Mouse (Mus musculus): ENCODE measurements around the gene H2al1f.
"Not testable (repeated sequence)": the region's sequence is repeated elsewhere in the genome, so short reads cannot be mapped to it uniquely, and the experiment has no call there.

Gene H2al1f

GRCm38 (mm10) chrX:11314858-11315257, at the start of gene H2al1f:
H2al1f (plus strand) TSS chrX:11315158.
- not testable (repeated sequence) for DNase-seq

DNA sequence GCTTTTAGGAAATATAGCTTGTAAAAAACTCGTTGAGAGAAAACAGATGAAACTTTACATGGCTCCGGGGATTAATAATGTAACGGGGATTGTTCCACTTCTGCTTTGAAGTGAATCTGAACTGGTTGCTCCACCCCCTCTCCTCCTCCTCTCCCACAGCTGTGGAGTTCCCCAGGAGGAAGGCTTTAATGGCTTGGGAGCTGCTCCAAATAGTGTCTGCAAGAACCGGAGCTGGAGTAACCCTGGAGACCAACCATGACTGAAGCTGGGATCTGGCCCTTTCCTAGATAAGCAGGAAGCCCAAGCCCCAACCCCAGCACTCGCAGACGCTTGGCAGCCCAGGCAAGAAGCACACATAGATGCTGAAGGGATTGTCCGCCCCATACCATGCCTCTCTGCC, 47.2 kb upstream of the H2al1f start:
- no peak for DNase-seq

- DNase-seq: no peak
These were observed 45.9 kb upstream of the H2al1f start for GRCm38 (mm10) chrX:11269074-11269473.

DNA sequence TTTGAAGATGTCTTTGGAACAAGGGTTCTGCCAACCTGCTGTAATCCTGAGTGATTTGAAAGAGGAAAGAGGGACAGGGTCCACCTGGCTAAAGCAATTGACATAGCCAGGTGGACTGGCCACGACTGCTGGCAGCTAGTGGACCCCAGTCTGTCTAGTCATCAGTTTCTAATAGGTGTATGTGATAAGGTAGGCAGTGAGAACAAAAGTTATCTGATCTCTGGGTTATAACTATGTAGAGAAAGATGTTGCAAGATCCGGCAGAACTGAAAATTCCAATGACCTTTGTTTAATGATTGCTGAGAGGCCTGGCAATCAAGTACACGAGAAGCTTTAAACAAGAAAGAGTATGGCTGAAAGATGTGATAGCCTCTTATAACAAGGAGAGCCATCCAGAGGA, 41.8 kb upstream of the H2al1f start:
- no peak for DNase-seq

DNA sequence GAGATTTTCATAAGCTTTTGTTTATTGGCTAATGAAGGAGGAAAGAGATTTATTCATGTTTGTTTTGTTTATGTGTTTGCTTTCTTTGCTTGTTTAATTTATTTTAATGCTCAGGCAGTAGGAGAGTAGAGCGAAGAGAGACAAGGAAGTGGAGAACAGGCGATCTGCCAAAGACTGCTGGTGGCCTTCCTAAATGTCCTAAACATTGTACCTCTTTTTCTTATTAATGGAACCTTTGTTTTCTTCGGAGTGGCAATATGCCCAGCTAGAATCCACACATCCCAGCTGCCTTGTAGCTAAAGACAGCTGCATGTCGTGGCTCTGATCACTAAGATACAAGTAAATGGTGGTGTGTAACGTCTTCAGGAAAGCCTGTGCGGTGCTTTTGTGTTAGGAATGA, 37.9 kb upstream of the H2al1f start:
- DNase-seq: no peak

DNA sequence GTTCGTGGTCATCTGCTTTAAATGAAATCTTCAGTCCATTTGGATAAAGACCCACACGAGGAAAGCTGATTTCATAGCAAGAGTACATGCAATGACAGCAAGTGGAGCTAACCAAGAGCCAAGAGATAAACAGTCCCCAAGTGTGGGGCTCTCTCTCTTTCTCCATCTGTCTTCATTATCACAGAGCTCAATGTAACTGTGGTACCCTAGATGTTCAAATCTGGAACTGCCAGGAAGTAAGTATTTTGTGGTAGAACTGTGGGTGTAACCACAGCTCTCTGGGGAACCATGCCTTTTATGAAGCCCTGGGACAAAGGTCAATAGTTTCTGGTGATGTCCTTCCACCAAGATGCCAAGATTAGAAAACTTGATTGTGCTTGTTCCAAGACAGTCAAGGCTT, 34.2 kb upstream of the H2al1f start:
- no peak for DNase-seq

DNA sequence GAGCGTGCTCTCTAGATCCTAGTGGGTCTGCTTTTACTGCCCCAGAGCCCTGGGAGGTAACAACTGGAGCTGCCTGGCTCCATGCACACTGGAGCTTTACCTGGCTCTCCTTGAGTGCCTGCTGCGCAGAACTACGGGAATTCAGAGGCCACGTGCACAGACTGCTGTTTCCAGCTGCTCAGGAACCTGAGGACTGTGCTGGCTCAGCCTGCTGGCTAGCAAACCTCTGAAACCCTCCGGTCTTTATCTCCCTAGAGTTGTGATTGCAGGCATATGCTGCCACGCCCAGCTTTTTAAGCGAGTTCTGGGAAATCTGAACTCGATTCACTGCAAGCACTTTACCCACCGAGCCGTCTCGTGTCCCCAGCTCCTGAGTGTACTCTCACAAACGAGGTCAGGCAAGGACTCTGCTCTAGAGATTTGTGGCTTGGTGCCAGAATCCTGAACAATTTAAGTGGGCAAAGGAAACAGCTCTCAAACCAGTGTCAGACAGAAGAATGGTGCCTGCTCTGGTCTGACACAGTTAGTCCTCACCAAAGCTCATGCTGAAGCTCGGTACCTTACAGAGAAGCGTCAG, 26.6 kb upstream of the H2al1f start:
- DNase-seq: peak; percentile 61

GRCm38 (mm10) chrX:11289244-11289643, 25.7 kb upstream of the H2al1f start:
- no peak for DNase-seq

DNA sequence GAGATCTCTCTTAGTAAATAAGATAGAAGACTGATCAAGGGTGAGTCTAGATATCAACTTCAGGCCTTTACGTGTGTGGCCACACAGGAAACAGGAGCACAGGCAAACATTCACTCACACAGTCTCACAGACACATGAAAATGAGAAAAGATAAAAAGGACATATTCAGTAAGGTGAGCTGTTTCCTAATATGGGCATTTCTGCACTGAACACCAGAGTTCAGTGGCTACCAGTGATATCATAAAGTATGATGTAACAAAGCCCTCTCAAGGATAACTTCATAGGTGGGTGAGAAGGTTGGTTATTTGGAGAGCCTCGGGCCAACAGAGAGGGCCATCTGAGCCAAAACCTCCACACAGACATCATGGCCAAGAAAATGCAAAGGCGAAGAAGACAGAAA, 16.0 kb upstream of the H2al1f start, which contains the start of gene H2al1a:
Gene H2al1a (plus strand): TSS at position 301 of the 400 bp plus-strand sequence.
- DNase-seq: not testable (repeated sequence)

- DNase-seq: not testable (repeated sequence)
These were observed 12.8 kb upstream of the H2al1f start, which contains the start of gene H2al1b for GRCm38 (mm10) chrX:11302132-11302531. H2al1b (plus strand) TSS chrX:11302432.

- DNase-seq: not testable (repeated sequence)
These were observed 9.6 kb upstream of the H2al1f start, which contains the start of gene H2al1c for GRCm38 (mm10) chrX:11305355-11305754. H2al1c (plus strand) TSS chrX:11305655.

DNA sequence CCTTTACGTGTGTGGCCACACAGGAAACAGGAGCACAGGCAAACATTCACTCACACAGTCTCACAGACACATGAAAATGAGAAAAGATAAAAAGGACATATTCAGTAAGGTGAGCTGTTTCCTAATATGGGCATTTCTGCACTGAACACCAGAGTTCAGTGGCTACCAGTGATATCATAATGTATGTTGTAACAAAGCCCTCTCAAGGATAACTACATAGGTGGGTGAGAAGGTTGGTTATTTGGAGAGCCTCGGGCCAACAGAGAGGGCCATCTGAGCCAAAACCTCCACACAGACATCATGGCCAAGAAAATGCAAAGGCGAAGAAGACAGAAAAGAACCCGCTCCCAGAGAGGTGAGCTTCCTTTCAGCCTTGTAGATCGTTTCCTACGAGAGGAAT, 6.4 kb upstream of the H2al1f start, which contains the start of gene H2al1d:
Gene H2al1d (plus strand): TSS at position 301 of the 400 bp plus-strand sequence.
- DNase-seq: not testable (repeated sequence)

DNA sequence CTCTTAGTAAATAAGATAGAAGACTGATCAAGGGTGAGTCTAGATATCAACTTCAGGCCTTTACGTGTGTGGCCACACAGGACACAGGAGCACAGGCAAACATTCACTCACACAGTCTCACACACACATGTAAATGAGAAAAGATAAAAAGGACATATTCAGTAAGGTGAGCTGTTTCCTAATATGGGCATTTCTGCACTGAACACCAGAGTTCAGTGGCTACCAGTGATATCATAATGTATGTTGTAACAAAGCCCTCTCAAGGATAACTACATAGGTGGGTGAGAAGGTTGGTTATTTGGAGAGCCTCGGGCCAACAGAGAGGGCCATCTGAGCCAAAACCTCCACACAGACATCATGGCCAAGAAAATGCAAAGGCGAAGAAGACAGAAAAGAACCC, 3.3 kb upstream of the H2al1f start, which contains the start of gene H2al1e:
Gene H2al1e (plus strand): TSS at position 301 of the 400 bp plus-strand sequence.
- DNase-seq: not testable (repeated sequence)

DNA sequence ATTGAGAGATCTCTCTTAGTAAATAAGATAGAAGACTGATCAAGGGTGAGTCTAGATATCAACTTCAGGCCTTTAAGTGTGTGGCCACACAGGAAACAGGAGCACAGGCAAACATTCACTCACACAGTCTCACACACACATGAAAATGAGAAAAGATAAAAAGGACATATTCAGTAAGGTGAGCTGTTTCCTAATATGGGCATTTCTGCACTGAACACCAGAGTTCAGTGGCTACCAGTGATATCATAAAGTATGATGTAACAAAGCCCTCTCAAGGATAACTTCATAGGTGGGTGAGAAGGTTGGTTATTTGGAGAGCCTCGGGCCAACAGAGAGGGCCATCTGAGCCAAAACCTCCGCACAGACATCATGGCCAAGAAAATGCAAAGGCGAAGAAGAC, 3.0 kb downstream of the H2al1f start, which contains the start of gene H2al1g:
Gene H2al1g (plus strand): TSS at position 301 of the 400 bp plus-strand sequence.
- not testable (repeated sequence) for DNase-seq

- not testable (repeated sequence) for DNase-seq
These were observed 6.2 kb downstream of the H2al1f start, which contains the start of gene H2al1h for GRCm38 (mm10) chrX:11321192-11321591. H2al1h (plus strand) TSS chrX:11321492.

DNA sequence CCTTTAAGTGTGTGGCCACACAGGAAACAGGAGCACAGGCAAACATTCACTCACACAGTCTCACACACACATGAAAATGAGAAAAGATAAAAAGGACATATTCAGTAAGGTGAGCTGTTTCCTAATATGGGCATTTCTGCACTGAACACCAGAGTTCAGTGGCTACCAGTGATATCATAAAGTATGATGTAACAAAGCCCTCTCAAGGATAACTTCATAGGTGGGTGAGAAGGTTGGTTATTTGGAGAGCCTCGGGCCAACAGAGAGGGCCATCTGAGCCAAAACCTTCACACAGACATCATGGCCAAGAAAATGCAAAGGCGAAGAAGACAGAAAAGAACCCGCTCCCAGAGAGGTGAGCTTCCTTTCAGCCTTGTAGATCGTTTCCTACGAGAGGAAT, 9.4 kb downstream of the H2al1f start, which contains the start of gene H2al1i:
Gene H2al1i (plus strand): TSS at position 301 of the 400 bp plus-strand sequence.
- not testable (repeated sequence) for DNase-seq

GRCm38 (mm10) chrX:11327522-11327921, 12.6 kb downstream of the H2al1f start, which contains the start of gene H2al1j:
H2al1j (plus strand) TSS chrX:11327822.
- DNase-seq: not testable (repeated sequence)

GRCm38 (mm10) chrX:11345762-11346161, 30.8 kb downstream of the H2al1f start:
- peak; percentile 8 for DNase-seq

- no peak for DNase-seq
These were observed 31.8 kb downstream of the H2al1f start for GRCm38 (mm10) chrX:11346756-11347155.

GRCm38 (mm10) chrX:11360823-11361222, 45.9 kb downstream of the H2al1f start:
- DNase-seq: no peak

- no peak for DNase-seq
These were observed 46.3 kb downstream of the H2al1f start for GRCm38 (mm10) chrX:11361261-11361660.

DNA sequence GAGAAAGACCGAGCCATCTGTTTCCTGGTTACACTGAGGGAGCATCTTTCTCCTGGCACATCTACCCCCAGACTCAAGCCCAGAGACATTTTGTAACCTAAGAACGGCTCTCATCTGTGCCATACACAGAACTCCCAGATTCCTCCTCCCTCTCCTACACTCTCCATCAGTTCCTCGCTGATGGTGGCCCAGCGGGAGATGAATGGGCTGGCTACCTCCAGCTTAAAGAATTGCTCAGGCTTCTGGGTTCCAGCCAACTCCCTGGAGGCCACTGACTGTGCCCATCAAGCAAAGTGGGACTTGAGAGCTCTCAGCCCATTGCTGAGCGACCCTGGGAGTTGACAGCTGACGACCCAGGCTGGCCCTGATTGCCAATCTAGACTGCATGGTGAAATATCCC, 48.9 kb downstream of the H2al1f start:
- peak; percentile 48 for DNase-seq
